Comparison of ENCODE assay signal across 18 mouse cellular contexts in the genomic region with DNA sequence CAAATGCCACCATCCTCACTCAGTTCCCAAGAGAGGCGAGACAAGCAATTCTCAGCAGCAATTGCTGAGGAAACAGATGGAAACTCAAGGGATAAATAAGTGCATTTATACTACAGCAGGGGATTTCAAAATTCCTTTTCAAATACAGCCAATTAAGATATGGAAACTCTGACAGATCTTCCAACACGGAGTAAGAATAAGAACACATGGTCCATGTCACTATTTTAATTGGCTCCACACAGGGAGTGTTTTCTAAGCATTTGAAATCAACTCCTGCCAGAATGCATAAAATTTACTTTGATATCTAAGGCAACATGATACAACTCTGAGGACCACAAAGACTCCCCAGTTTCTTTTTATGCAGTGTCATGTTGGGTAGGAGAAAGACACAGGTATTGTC. TPM values are rescaled to one million over a fixed set of nuclear protein-coding genes. Genes with fewer than 3 reads are reported as not detected.
"Had no signal": no experiment of that assay in that cellular context is flagged by ENCODE, and none has a peak within 500 bp of the region (broad histone marks: within the 10 kb centered on the region; RNA-seq: fewer than 3 reads in every experiment).

No protein-coding gene starts in this region.

- H3K9ac ChIP-seq: lung, embryonic 14.5 days; midbrain, embryonic 12.5 days; midbrain, embryonic 15.5 days; neural tube, embryonic 12.5 days; stomach, embryonic 15.5 days had no signal

- H3K4me1 ChIP-seq: midbrain, embryonic 10.5 days; midbrain, embryonic 12.5 days; midbrain, embryonic 15.5 days; neural tube, embryonic 12.5 days; stomach, embryonic 15.5 days had no signal

- H3K36me3 ChIP-seq: midbrain, embryonic 10.5 days; midbrain, embryonic 12.5 days; midbrain, embryonic 15.5 days; neural tube, embryonic 12.5 days; stomach, embryonic 15.5 days had no signal

- H3K9me3 ChIP-seq: midbrain, embryonic 10.5 days; midbrain, embryonic 12.5 days; midbrain, embryonic 15.5 days; neural tube, embryonic 12.5 days; stomach, embryonic 15.5 days had no signal

- H3K4me2 ChIP-seq: lung, embryonic 14.5 days; midbrain, embryonic 12.5 days; midbrain, embryonic 15.5 days; neural tube, embryonic 12.5 days; stomach, embryonic 15.5 days had no signal

- DNase-seq: lung, adult 18-20 months; lung, embryonic 14.5 days; lung, postnatal 10 days; lung, postnatal 4 days; right cerebral cortex, postnatal 14 days; thymus, adult 2 months; thymus, postnatal 25 days; thymus, postnatal 4 days had no signal

- ATAC-seq: midbrain, embryonic 15.5 days had no signal

- H3K27me3 ChIP-seq: midbrain, embryonic 12.5 days; midbrain, embryonic 15.5 days; neural tube, embryonic 12.5 days; stomach, embryonic 15.5 days had no signal

- H3K4me3 ChIP-seq: midbrain, embryonic 10.5 days; midbrain, embryonic 12.5 days; midbrain, embryonic 15.5 days; neural tube, embryonic 12.5 days; stomach, embryonic 15.5 days had no signal

- H3K27ac ChIP-seq: midbrain, embryonic 10.5 days; midbrain, embryonic 12.5 days; midbrain, embryonic 15.5 days; neural tube, embryonic 12.5 days; stomach, embryonic 15.5 days; stomach, postnatal 0 days had no signal

RNA-seq across cellular contexts. Expression of gene Sgcd, which starts 49.0 kb away (rescaled TPM):
- total RNA-seq: megakaryocyte, adult 5-6 weeks; megakaryocyte-erythroid progenitor cell, adult 5-6 weeks; monocyte, adult 5-6 weeks; neutrophil, adult 5-6 weeks had no signal
